Mouse (Mus musculus): ENCODE measurements at regions not wholly inside any gene's neighbourhood (a gene's known extent, or its start where the extent isn't known, plus 50 kb on each side); places are given as distances from the start of the nearest gene placed in this dataset.

GRCm38 (mm10) chr3:147852830-147853229, 1000.7 kb downstream of the Ttll7 start:
- Histone ChIP-seq H3K36me3 (ENCODE audit: control insufficient read depth, insufficient read depth) (no peaks in the 10 kb centered on the region), H3K27me3 (ENCODE audit: control insufficient read depth, insufficient read depth, insufficient read length) (no peaks in the 10 kb centered on the region), H3K79me3 (ENCODE audit: low read depth) (no peaks in the 10 kb centered on the region), H3K79me2 (ENCODE audit: control insufficient read depth, insufficient read depth) (no peaks in the 10 kb centered on the region), H3K4me3 (ENCODE audit: insufficient read depth, poor library complexity, severe bottlenecking) (no peak overlapping the region), H3ac (ENCODE audit: control insufficient read depth, insufficient read length, low read depth) (no peak overlapping the region)
- no peak for TF ChIP-seq CTCF (IDR thresholded peaks at IDR 0.05; ENCODE audit: control insufficient read depth, insufficient read depth, insufficient read length)
- TF ChIP-seq MYOD1 (IDR thresholded peaks at IDR 0.05; ENCODE audit: control insufficient read depth, insufficient read length, low read depth), result no peak
- TF ChIP-seq CEBPB (IDR thresholded peaks at IDR 0.05; ENCODE audit: low read depth), result no peak
- TF ChIP-seq MAX (IDR thresholded peaks at IDR 0.05), result no peak
- no peak for TF ChIP-seq MYOG (IDR thresholded peaks at IDR 0.05; ENCODE audit: control insufficient read depth, extremely low read depth, insufficient read length)
- TF ChIP-seq USF1 (IDR thresholded peaks at IDR 0.05; ENCODE audit: low read depth), result no peak
- TF ChIP-seq FOSL1 (IDR thresholded peaks at IDR 0.05; ENCODE audit: insufficient read depth, low read length, poor library complexity, severe bottlenecking), result no peak

GRCm38 (mm10) chr3:147841357-147841756, 989.2 kb downstream of the Ttll7 start:
- Histone ChIP-seq H3K27me3 (ENCODE audit: control insufficient read depth, insufficient read depth, insufficient read length) (no peaks in the 10 kb centered on the region), H3K79me2 (ENCODE audit: control insufficient read depth, insufficient read depth) (no peaks in the 10 kb centered on the region), H3ac (ENCODE audit: control insufficient read depth, insufficient read length, low read depth) (no peak overlapping the region), H3K36me3 (ENCODE audit: control insufficient read depth, insufficient read depth) (no peaks in the 10 kb centered on the region), H3K79me3 (ENCODE audit: low read depth) (no peaks in the 10 kb centered on the region), H3K4me3 (ENCODE audit: insufficient read depth, poor library complexity, severe bottlenecking) (no peak overlapping the region)
- TF ChIP-seq MAX (IDR thresholded peaks at IDR 0.05), result no peak
- no peak for TF ChIP-seq MYOG (IDR thresholded peaks at IDR 0.05; ENCODE audit: control insufficient read depth, extremely low read depth, insufficient read length)
- TF ChIP-seq FOSL1 (IDR thresholded peaks at IDR 0.05; ENCODE audit: insufficient read depth, low read length, poor library complexity, severe bottlenecking), result no peak
- no peak for TF ChIP-seq CTCF (IDR thresholded peaks at IDR 0.05; ENCODE audit: control insufficient read depth, insufficient read depth, insufficient read length)
- TF ChIP-seq CEBPB (IDR thresholded peaks at IDR 0.05; ENCODE audit: low read depth), result no peak
- no peak for TF ChIP-seq MYOD1 (IDR thresholded peaks at IDR 0.05; ENCODE audit: control insufficient read depth, insufficient read length, low read depth)
- TF ChIP-seq USF1 (IDR thresholded peaks at IDR 0.05; ENCODE audit: low read depth), result no peak

GRCm38 (mm10) chr3:147838816-147839215, 986.6 kb downstream of the Ttll7 start:
- TF ChIP-seq USF1 (IDR thresholded peaks at IDR 0.05; ENCODE audit: low read depth) (no peak), CEBPB (IDR thresholded peaks at IDR 0.05; ENCODE audit: low read depth) (no peak), MYOD1 (IDR thresholded peaks at IDR 0.05; ENCODE audit: control insufficient read depth, insufficient read length, low read depth) (no peak), CTCF (IDR thresholded peaks at IDR 0.05; ENCODE audit: control insufficient read depth, insufficient read depth, insufficient read length) (no peak), FOSL1 (IDR thresholded peaks at IDR 0.05; ENCODE audit: insufficient read depth, low read length, poor library complexity, severe bottlenecking) (no peak), MYOG (IDR thresholded peaks at IDR 0.05; ENCODE audit: control insufficient read depth, extremely low read depth, insufficient read length) (no peak), MAX (IDR thresholded peaks at IDR 0.05) (no peak)
- H3K27me3 ChIP-seq (ENCODE audit: control insufficient read depth, insufficient read depth, insufficient read length), result no peaks in the 10 kb centered on the region
- no peaks in the 10 kb centered on the region for H3K79me2 ChIP-seq (ENCODE audit: control insufficient read depth, insufficient read depth)
- no peak overlapping the region for H3K4me3 ChIP-seq (ENCODE audit: insufficient read depth, poor library complexity, severe bottlenecking)
- H3K36me3 ChIP-seq (ENCODE audit: control insufficient read depth, insufficient read depth), result no peaks in the 10 kb centered on the region
- no peaks in the 10 kb centered on the region for H3K79me3 ChIP-seq (ENCODE audit: low read depth)
- no peak overlapping the region for H3ac ChIP-seq (ENCODE audit: control insufficient read depth, insufficient read length, low read depth)

GRCm38 (mm10) chr3:147835716-147836115, 983.5 kb downstream of the Ttll7 start:
- H3K79me2 ChIP-seq (ENCODE audit: control insufficient read depth, insufficient read depth), result no peaks in the 10 kb centered on the region
- no peak overlapping the region for H3ac ChIP-seq (ENCODE audit: control insufficient read depth, insufficient read length, low read depth)
- no peaks in the 10 kb centered on the region for H3K36me3 ChIP-seq (ENCODE audit: control insufficient read depth, insufficient read depth)
- no peaks in the 10 kb centered on the region for H3K27me3 ChIP-seq (ENCODE audit: control insufficient read depth, insufficient read depth, insufficient read length)
- H3K79me3 ChIP-seq (ENCODE audit: low read depth), result no peaks in the 10 kb centered on the region
- no peak overlapping the region for H3K4me3 ChIP-seq (ENCODE audit: insufficient read depth, poor library complexity, severe bottlenecking)
- TF ChIP-seq USF1 (IDR thresholded peaks at IDR 0.05; ENCODE audit: low read depth), result no peak
- TF ChIP-seq MYOD1 (IDR thresholded peaks at IDR 0.05; ENCODE audit: control insufficient read depth, insufficient read length, low read depth), result no peak
- no peak for TF ChIP-seq MAX (IDR thresholded peaks at IDR 0.05)
- TF ChIP-seq MYOG (IDR thresholded peaks at IDR 0.05; ENCODE audit: control insufficient read depth, extremely low read depth, insufficient read length), result no peak
- TF ChIP-seq FOSL1 (IDR thresholded peaks at IDR 0.05; ENCODE audit: insufficient read depth, low read length, poor library complexity, severe bottlenecking), result no peak

- no peak overlapping the region for H3K4me3 ChIP-seq (ENCODE audit: insufficient read depth, poor library complexity, severe bottlenecking)
- H3K79me3 ChIP-seq (ENCODE audit: low read depth), result no peaks in the 10 kb centered on the region
- H3K79me2 ChIP-seq (ENCODE audit: control insufficient read depth, insufficient read depth), result no peaks in the 10 kb centered on the region
- H3ac ChIP-seq (ENCODE audit: control insufficient read depth, insufficient read length, low read depth), result no peak overlapping the region
- no peaks in the 10 kb centered on the region for H3K36me3 ChIP-seq (ENCODE audit: control insufficient read depth, insufficient read depth)
- TF ChIP-seq FOSL1 (IDR thresholded peaks at IDR 0.05; ENCODE audit: insufficient read depth, low read length, poor library complexity, severe bottlenecking), result no peak
- TF ChIP-seq MYOG (IDR thresholded peaks at IDR 0.05; ENCODE audit: control insufficient read depth, extremely low read depth, insufficient read length), result no peak
- no peak for TF ChIP-seq MAX (IDR thresholded peaks at IDR 0.05)
- TF ChIP-seq CEBPB (IDR thresholded peaks at IDR 0.05; ENCODE audit: low read depth), result no peak
- no peak for TF ChIP-seq CTCF (IDR thresholded peaks at IDR 0.05; ENCODE audit: control insufficient read depth, insufficient read depth, insufficient read length)
- no peak for TF ChIP-seq MYOD1 (IDR thresholded peaks at IDR 0.05; ENCODE audit: control insufficient read depth, insufficient read length, low read depth)
- TF ChIP-seq USF1 (IDR thresholded peaks at IDR 0.05; ENCODE audit: low read depth), result no peak
- no peaks in the 10 kb centered on the region for H3K27me3 ChIP-seq (ENCODE audit: control insufficient read depth, insufficient read depth, insufficient read length)
These were observed 973.2 kb downstream of the Ttll7 start for GRCm38 (mm10) chr3:147825337-147825736.

GRCm38 (mm10) chr3:147824451-147824850, 972.3 kb downstream of the Ttll7 start:
- Histone ChIP-seq H3K36me3 (ENCODE audit: control insufficient read depth, insufficient read depth) (no peaks in the 10 kb centered on the region), H3K4me3 (ENCODE audit: insufficient read depth, poor library complexity, severe bottlenecking) (no peak overlapping the region), H3ac (ENCODE audit: control insufficient read depth, insufficient read length, low read depth) (no peak overlapping the region), H3K79me3 (ENCODE audit: low read depth) (no peaks in the 10 kb centered on the region), H3K79me2 (ENCODE audit: control insufficient read depth, insufficient read depth) (no peaks in the 10 kb centered on the region), H3K27me3 (ENCODE audit: control insufficient read depth, insufficient read depth, insufficient read length) (no peaks in the 10 kb centered on the region)
- TF ChIP-seq FOSL1 (IDR thresholded peaks at IDR 0.05; ENCODE audit: insufficient read depth, low read length, poor library complexity, severe bottlenecking) (no peak), MYOD1 (IDR thresholded peaks at IDR 0.05; ENCODE audit: control insufficient read depth, insufficient read length, low read depth) (no peak), MYOG (IDR thresholded peaks at IDR 0.05; ENCODE audit: control insufficient read depth, extremely low read depth, insufficient read length) (no peak), MAX (IDR thresholded peaks at IDR 0.05) (no peak), USF1 (IDR thresholded peaks at IDR 0.05; ENCODE audit: low read depth) (no peak), CEBPB (IDR thresholded peaks at IDR 0.05; ENCODE audit: low read depth) (no peak), CTCF (IDR thresholded peaks at IDR 0.05; ENCODE audit: control insufficient read depth, insufficient read depth, insufficient read length) (no peak)
